Mouse (Mus musculus) retina, adult 2 months (tissue): ENCODE measurements around the gene Gpr137.
A peak's percentile ranks its signal among the peaks of the same experiment; 100 is the strongest.

Experiments
- DNase-seq: peaks from one replicate; pipeline ENCODE4 v3.0.0-alpha.2; 2012; ENCODE audit warnings: low read depth, low spot score

Gene Gpr137

DNA sequence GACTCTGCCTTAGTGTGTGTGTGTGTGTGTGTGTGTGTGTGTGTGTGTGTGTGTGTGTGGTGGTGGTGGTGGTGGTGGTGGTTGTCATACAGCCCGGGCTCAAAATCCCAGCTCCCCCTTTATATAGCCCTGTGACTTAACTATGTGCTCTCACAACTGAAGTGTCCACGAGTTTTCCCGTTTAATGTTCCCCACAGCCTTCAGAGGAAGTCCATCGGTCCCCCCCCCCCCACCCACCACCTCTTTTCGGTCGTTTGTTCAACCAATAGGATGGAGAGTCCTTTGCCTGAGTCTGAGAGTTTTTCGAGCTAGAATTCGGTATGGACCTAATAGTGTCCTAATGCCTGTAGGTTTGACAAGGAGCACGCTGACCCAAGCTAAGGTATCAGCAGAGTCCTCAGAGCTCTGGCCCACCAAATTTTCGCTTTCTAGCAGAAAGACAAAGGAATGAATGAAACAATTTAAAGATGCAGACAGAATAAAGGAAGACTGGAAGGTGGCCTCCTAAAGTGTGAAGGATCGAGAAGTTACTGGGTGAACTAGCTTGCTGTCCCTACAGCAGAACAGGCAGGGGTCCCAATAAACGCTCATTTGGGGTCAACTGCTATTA lies 31.4 kb upstream of the Gpr137 start:
- DNase-seq = no peak

DNA sequence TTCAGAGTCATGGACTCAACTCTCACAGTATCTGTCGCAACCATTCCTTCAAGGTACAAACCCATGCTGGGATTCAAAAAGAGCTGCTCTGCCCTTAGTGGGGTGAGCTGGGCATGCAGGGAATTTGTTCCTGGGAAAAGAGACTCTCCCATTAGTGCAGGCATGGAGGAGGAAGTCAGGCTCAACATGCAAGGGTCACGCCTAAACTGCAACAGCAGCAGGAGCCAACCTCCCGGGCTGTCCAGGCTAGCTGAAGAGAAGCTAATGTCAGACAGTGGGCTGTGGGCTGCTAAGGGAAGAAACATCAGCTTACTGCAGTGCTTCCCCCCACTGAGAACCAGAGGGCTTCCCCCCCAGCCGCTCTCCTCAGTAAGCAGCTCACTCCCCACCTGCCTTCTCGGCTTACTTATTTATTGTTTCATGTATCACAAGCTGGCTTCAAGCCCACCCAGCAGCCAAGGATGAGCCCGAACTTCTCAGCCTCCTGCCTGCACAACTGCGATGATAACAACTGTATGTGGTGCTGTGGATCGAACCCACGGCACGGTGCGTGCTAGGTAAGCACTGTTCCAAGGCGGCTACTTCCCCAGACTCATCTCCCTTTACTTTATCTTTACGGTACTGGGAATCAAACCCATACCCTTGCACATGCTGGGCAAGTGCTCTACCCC lies 30.1 kb upstream of the Gpr137 start:
- no peak for DNase-seq

DNA sequence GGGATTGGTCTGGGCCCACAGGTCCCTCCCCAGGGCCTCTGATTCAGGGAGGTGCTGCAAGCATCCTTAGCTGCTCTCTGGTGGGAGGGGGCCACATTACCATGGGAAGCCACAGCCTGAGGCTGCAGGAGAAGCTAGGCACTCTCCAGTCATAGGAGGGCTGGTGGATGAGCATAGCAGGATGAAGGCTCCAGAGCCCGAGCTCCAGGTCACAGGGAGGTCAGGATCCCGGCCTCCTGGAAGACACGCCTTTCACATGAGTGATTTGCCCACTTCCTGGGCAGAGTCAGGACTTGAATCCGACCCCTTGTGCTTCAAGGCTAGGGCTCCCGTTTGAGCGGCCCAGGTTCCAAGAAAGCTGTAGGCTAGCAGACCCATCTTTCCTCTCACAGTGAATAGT lies 29.4 kb upstream of the Gpr137 start:
- DNase-seq = no peak

DNA sequence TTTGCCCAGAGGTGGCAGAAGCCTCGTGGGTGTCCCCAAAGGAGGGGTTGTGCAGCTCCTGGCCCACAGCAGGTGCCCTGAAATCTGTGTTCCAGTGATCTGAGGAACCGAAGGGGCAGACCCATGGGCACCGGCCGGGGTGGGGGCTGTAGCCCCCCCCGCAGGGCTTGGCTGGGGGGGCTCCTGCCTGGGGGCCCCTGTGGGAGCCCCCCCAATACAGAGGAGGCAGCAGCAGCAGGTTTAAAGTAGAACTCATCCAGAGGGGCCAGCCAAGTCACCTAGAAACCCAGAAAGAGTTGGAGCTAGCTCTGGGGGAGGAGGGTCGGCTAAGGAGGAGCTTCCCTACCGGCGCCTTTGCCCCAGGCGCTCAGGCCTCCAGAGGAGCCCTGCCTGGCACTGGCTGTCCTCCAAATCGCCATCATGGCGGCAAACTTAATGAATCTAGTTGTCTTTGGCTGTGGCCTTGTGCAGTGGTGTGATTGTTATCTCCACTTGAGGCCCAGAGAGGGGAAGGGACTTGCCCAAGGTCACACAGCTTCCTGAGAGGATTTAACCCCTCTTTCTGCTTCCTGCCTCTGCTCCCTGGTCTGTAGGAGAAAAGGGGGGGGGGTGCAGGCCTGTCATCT lies 28.3 kb upstream of the Gpr137 start:
- DNase-seq = no peak

GRCm38 (mm10) chr19:6969665-6970381 lies 27.5 kb upstream of the Gpr137 start:
- DNase-seq = no peak

DNA sequence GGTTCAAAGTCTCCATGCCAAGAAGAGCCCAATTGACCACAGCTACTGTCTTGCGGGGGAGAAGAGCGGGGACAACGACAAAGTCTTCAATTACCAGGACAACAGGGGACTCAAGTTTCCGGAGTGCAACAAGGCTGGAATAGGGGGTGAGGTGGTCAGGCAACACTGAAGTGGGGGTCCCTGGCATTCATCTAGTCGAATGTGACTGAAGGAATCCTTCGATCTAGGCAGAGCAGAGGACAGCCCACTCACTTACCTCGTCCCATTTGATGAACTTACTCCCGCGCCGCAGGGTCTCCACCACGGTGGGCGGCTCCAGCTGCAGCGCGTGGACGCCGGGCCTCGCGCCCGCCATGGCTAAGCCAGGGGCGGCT lies 27.0 kb upstream of the Gpr137 start:
- no peak for DNase-seq

GRCm38 (mm10) chr19:6968491-6969271 lies 26.4 kb upstream of the Gpr137 start:
- DNase-seq = no peak

GRCm38 (mm10) chr19:6956461-6956860 lies 14.2 kb upstream of the Gpr137 start:
- no peak for DNase-seq

DNA sequence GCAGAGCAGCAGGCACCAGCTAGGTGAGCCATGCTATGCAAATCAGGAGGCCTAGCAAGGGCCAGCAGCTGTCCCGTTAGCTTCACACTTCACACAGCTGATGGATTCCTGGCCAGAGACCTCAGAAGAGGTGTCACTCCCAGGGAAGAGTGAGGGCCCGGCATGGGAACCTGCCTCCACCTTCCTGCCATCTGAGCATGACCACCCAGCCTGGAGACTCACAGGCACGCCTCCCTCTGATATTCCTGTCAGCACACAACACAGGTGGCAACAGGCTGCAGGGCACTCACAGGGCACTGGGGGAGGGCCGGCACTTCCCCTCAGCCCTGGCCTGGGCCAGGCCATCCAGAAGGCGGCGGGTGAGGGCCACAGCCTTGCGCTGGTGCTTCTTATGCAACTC lies 13.1 kb upstream of the Gpr137 start:
- no peak for DNase-seq

DNA sequence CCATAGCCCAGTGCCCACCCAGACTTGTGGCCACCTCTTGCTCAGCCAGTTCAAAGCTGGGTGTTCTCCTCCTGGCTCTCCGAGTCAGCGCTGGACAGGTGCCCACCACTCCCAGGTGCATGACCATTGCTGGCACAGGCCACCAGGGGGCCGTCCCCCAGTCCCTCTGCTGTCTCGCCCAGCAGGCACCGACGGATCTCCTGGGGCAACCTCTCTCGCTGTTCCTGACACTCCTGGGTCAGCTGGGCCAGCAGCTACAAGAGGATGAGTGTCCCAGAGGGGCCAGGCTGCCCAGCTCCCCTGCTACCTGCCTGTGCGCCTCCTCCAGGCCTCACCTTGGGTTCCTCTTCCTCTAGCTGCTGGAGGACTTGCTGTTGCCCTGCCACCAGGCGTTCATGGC lies 11.8 kb upstream of the Gpr137 start:
- no peak for DNase-seq

GRCm38 (mm10) chr19:6952712-6953037 lies 10.4 kb upstream of the Gpr137 start:
- no peak for DNase-seq

DNA sequence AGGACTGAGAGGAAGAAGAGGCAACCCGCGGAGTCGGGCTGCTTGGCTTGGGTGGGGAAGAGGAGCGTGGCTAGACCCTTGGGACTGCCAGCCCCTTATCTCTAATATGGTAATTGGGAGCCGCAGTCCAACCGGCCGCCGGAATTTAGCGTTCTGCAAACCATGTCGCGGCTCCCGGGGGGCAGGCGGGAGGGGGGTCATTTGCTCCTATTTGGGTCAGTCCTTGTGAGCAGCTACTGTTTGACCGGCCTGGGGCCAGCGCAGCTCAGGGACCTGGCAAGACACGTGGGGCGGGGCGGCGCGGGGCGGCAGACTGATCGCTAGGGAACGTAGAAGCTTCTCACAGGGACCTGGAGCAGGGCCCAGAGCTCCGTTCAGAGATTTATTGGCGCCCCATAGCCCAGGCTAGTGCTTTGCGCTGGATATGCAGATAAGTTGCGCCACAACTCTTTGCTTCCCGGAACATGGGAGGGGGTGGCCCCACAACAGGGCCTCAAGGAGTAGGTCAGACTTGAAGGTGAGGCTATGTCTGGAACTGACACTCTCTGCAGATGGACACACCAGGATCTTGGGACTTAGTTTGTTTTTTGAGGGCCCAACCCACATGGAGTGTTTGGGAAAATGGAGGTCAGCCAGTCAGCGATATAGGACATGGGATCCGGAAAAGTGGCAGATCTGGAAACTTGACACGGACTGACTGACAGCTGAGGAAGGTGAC lies 9.9 kb upstream of the Gpr137 start:
- DNase-seq = no peak

DNA sequence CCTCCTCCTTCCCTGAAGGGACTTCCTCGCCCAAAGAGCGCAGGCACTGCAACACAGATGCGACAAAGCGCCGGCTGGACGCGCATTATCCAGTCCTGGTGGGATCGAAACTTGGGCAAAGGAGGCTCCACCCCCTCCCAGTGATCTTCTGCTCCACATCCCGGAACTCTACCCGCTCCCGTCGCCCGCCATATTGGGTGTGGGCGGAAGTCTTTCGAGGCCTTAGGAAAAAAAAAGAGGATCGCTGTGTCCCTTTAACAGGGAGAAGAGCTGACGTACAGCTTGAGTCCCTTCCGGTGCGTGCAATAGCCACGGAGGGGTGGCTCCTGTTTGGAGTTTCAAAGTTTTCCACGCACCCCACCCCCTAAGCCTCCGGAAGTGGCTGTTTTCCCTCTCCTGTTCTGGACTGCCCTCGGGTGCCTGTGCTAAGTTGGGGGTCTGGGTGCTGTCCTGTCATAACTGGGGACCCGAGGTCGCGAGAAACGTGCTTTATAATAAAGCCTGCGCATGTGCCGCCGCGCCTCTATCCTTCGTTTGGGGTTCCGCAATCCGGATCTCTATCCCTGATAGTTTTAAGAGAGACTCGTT lies 9.2 kb upstream of the Gpr137 start:
- peak; percentile 88 for DNase-seq

GRCm38 (mm10) chr19:6950613-6951153 lies 8.4 kb upstream of the Gpr137 start:
- DNase-seq = no peak

DNA sequence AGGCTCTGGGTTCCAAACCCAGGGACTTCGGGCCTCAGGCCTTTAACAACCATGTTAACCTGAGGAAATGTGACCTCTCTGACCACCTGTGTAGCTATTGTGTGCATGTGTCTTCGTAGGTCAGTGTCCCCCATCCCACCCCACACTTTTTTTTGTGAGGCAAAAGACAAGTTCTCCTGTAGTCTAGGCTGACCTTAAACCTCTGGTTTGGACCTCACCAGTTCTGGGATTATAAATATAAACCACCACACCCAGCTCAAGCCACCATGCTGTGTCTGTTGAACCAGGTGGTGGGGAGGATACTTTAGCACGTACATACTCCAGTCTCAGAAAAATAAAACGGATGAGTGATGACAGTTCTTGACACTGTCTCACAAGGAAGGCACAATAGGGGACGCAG lies 7.7 kb upstream of the Gpr137 start:
- no peak for DNase-seq

DNA sequence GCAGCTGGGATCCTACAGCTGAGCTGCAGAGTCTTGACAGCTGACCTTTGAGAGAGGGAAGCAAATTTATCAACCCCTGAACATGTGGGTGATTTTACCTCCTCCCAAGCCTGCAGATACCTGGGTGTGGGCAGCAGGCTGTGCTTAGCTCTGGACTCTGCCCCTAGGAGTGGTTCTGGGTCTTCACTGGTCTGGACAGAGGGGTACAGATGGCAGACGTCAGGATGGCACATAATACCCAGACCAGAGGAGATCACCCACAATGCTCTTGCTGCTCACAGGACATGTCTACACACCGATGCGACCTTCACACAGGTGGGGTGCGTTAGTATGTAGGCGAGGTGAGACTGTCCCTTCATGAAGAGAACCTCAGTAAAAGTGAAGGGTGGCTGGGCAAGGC lies 7.3 kb upstream of the Gpr137 start:
- no peak for DNase-seq

GRCm38 (mm10) chr19:6948186-6948585 lies 5.9 kb upstream of the Gpr137 start:
- DNase-seq = no peak

DNA sequence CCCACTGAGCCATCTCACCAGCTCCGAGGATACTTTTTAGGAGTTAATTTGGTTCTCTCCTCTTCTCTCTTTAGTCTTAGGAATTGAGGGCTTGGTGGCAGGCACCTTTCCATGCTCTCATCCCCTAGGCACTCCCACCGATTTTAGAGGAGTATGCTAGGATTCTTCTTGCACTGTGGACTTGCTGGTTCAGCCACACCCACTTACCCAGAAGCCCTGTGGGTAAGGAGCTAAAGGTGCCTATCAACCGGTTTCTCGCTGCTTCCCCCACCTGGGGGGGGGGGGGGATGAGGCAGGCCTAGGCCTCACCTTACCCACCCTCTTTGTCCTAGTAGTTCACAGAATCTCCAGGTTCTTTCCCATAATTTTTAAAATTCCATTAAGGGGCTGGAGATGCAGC lies 5.5 kb upstream of the Gpr137 start:
- DNase-seq = no peak

DNA sequence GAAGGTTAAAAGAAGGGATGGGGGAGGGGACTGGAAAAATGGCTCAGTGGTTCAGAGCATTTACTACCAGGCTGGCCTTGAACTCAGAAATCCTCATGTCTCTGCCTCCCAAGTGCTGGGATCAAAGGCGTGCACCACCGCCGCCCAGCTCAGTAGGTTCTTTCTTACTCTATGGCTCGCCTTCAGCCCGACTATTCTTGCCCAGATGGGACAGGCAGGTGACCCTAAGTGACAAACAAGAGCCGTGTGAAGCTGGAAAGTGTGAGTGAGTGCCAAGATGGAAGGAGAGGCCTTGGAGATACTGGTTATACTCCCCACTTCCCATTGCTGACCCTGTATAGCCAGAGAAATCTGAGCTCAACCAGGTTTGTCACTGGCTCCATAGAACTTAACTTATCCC lies 1.4 kb upstream of the Gpr137 start:
- DNase-seq = no peak

DNA sequence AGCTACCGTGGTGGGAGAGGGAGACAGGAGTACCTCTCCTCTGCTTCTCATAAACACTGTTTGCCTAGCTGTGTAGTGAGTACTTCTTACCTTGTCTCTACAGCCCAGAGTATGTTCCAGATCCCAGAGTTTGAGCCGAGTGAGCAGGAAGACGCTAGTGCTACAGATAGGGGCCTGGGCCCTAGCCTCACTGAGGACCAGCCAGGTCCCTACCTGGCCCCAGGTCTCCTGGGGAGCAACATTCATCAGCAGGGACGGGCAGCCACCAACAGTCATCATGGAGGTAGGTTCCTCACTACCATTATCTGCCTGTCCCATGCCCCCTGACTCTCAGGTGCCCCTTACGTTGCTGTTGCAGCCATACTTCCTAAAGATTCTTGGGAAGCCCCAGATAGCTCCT lies 484 bp upstream of the Gpr137 start:
- DNase-seq = no peak
